Mouse (Mus musculus) mesoderm, embryonic 11.5 days (tissue): ENCODE measurements at regions not wholly inside any gene's neighbourhood (a gene's known extent, or its start where the extent isn't known, plus 50 kb on each side); places are given as distances from the start of the nearest gene placed in this dataset.
"Not testable (repeated sequence)": the region's sequence is repeated elsewhere in the genome, so short reads cannot be mapped to it uniquely, and the experiment has no call there.

Source experiments
- DNase-seq: peaks from one replicate; pipeline ENCODE4 v3.0.0-alpha.2; 2012; ENCODE audit warnings: low read depth, low spot score

GRCm38 (mm10) chr2:128265014-128265990, 139.5 kb downstream of the Bcl2l11 start:
- DNase-seq, result no peak

DNA sequence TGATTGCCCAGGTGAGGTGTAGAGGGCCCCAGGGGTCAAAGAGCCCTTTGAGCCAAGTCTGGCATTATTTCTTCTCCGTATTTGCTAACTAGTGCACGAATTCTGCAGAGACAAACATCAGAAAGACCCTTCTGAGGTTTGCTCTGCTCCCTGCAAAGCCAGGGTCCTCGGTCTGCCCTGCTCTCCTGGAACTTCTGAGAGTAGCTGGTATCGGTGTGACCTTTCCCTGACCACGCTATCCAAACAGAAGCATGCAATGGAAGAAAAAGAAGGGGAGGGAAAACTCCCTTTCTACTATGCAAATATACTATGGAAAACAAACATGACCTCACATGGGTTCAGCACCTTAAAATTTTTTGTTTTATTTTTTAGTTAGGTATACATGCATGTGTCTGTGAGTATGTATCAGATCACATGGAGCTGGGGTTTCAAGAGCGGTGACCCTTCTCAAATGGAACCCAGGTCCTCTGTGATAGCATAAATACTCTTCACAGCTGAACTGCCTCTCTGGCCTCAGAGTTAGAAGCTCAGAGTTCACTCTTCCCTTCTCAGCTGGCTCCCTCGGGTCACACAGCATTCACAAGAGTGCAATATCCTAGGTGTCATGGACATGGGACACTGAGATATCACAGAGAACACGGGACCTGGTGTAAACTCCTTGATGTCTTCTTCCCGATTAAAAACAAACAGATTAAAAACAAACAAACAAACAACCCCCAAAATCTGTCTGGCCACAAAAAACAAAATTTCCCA, 144.7 kb downstream of the Bcl2l11 start:
- no peak for DNase-seq

GRCm38 (mm10) chr2:128272789-128273188, 147.0 kb downstream of the Bcl2l11 start:
- no peak for DNase-seq

DNA sequence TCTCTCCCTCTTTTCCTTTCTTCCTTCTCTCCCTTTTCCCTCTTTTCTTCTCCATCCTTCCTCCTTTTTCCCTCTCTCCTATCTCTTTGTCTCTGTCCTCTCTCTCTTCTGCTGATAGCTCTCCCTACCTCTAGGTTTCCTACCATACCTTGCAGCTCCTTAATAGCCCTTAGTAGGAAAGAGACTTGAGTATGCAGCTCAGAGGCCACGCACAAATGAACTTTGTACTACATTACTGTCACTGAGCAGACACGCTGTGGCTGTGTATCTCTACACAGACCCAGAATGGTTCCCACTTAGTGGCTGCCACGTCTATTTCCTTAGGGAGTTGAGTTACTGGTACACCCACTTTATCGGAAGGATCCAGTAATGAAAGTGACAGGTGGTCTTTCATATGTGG, 147.5 kb downstream of the Bcl2l11 start:
- no peak for DNase-seq

DNA sequence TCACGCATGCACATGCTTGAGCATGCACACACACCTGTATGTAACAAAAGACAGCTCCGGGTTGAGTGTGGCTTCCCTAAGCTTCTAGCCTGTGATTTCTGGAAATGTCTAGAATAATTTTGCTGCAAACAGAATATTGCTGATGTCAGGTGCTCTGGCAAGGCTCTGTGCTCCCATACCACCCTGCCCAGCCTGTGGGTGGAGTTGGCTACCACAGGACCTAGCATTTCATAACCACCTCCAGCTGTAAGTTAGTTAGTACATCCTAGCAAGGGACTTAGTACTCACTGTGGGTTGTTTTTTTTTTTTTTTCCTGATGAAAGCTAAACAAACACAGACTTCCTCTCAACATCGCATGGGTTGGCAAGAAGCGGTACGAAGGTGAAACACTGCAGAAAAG, 150.5 kb downstream of the Bcl2l11 start:
- no peak for DNase-seq

DNA sequence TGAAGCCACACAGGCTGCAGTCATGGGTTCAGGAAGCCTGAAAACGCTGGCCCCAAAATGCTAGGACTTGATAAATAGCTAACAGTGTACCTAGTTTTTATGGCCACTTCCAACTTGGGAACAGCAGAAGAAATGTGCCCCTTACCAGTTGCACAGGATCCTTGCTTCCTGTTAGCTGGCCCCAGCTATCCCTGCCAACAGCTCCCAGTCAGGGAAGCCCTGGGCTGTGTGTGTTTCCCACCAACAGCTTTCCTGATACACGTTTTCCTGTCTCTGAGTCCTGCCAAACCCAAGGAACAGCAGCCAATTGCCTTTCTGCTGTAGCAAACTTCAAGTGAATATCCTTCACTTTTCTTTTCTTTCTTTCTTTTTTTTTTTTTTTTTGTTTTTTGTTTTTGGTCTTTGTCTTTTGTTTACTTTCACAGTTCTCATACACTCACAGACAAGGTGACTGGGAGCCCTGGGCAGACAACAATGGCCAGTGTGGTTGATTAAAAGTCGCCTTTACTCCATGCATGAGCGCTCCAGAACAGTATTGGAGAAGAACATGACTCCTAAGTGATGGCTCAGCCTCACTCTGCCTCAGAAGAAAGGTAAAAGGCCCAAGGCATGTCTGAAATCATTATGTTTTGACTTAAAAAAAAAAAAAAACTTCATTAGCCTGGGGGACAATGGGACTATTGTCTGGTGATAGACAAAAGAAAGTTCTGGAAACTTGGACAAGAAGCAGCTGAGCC, 151.7 kb downstream of the Bcl2l11 start:
- DNase-seq, result no peak

DNA sequence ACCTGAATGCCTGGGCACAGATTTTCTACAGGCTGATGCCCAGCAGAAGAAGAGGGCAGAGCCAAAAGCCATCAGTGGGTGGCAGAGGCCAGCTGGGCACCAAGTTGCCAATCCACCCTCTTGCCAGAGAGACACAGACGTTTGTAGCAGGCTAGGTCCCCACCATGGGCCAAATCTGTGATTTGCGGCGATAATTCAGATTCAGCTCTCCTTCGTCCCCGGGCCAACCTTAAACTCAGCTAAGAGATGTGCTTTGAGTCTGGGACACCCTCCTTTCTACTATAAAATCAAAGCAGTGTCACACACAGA, 152.2 kb downstream of the Bcl2l11 start:
- no peak for DNase-seq

DNA sequence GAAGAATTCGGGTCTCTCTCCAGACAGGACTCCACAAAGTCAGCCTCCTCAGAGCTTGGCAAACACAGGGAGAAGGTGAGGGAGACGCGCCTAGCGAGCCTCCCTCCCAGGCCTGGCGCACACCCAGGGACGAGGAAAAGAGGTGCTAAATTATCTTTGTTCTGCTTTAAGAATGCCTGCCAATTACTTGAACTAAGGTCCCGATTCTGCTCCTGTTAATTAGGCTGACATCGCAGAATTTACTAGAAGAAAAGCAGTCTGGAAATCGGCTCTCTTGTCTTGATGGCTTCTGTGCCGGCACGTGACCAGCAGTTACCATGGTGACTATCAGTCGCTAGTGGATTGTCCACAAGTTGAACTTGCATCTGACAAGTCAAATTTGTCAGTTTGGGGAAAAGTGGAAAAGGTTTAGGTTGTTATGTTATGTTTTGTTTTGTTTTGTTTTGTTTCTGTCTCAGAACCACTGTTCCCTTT, 152.8 kb downstream of the Bcl2l11 start:
- DNase-seq, result no peak

- DNase-seq, result no peak
These were observed 153.4 kb downstream of the Bcl2l11 start for GRCm38 (mm10) chr2:128279127-128279710.

GRCm38 (mm10) chr2:128282591-128282990, 156.8 kb downstream of the Bcl2l11 start:
- no peak for DNase-seq

DNA sequence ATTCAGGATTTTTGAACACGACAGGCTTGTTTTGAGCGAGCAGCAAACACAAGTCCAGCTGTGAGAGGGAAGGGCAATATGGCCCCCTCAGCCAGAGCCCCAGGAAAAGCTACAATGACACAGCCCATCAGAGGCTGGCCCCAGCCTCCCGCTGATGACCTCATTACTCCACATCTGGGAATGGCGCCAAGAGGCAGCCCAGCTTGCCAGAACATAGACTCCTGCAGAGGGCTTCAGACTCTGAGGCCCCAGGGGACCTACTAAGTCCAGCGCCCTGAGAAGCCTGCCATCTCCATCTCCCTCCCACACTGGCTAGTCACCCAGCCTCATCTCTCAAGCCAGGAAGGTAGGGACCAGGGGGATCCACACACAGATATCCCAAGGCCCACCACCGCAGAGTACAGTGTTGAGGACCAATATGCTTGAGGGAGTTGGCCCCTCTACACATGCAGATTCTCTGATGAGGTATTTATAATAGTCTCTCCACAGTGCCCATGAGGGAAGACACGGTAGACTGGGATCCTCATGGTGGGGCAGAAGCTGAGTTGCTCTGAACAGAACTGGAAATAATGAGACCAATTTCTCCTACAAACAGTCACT, 159.1 kb downstream of the Bcl2l11 start:
- peak; percentile 20 for DNase-seq

DNA sequence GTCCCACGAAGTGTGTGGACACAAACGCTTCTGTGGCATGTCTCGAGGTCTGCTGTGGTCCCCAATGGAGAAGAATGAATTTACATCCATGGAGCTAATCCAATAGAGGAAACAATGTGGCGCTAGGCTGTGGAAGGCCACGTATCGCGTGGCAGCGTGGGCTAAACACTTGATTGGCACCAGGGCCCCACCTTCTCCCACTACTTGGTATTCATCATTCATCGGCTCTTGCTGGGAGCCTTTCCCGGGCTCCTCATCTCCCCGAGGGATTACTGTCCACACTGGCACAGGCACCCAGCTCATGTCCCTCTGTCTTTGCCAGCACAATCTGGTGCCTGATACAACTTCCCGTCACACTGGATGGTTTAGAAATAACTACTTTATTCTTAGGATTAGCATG, 159.6 kb downstream of the Bcl2l11 start:
- DNase-seq, result no peak

DNA sequence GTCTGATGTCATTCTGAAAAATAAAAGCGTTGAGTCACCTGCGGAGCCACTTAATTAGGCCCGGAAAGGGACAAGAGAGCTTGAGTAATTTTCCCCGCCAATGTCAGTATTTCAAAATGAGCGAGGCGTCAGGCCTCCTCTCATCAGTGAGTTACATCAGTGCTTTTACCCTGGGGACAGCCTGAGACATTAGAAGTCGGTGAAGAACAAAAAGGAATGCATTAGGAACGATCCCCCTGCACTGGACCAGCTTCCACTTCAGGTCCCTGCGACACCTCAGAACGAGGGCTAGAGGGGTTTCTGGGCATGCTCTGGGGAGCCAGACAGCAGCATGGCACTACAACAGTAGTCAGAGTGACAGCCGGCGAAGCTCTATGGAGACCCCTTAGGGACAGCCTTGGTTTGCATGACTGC, 162.3 kb downstream of the Bcl2l11 start:
- peak; percentile 43 for DNase-seq

- DNase-seq, result no peak
These were observed 164.8 kb downstream of the Bcl2l11 start for GRCm38 (mm10) chr2:128290609-128291008.

GRCm38 (mm10) chr2:128294610-128295009, 168.8 kb downstream of the Bcl2l11 start:
- no peak for DNase-seq

DNA sequence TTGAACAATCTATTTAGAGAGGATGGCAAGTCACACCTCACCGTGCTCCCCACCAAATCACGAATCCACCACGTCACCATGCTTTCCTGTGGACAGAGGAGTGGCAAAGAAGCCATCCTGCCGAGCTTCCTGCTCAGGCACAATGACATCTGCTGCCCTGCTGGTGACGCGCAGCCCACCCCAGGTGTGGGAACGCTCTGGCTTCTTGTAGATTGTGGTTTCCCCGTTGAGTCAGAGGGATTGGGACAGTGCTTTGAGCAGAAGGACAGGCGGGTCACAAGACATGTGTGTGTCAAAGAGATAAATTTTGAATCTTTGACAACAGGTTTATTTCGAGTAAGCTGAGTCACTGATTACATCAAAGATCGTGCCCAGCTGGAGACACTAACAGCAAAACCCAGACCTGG, 169.2 kb downstream of the Bcl2l11 start:
- DNase-seq, result no peak

- DNase-seq, result no peak
These were observed 169.9 kb downstream of the Bcl2l11 start for GRCm38 (mm10) chr2:128295726-128296234.

GRCm38 (mm10) chr2:128296423-128296822, 170.6 kb downstream of the Bcl2l11 start:
- not testable (repeated sequence) for DNase-seq

GRCm38 (mm10) chr2:128296897-128297296, 171.1 kb downstream of the Bcl2l11 start:
- peak; percentile 62 for DNase-seq

GRCm38 (mm10) chr2:128297821-128298220, 172.0 kb downstream of the Bcl2l11 start:
- DNase-seq, result no peak

- DNase-seq, result no peak
These were observed 173.2 kb downstream of the Bcl2l11 start for GRCm38 (mm10) chr2:128298996-128299395.
